Mouse (Mus musculus) neural tube, embryonic 10.5 days (tissue): ENCODE measurements around the gene Paxip1.

Experiments used
- DNase-seq: peaks from one replicate; pipeline ENCODE4 v3.0.0-alpha.2; 2017; ENCODE audit warnings: low spot score; ENCODE audit errors: extremely low spot score

Paxip1 gene

DNA sequence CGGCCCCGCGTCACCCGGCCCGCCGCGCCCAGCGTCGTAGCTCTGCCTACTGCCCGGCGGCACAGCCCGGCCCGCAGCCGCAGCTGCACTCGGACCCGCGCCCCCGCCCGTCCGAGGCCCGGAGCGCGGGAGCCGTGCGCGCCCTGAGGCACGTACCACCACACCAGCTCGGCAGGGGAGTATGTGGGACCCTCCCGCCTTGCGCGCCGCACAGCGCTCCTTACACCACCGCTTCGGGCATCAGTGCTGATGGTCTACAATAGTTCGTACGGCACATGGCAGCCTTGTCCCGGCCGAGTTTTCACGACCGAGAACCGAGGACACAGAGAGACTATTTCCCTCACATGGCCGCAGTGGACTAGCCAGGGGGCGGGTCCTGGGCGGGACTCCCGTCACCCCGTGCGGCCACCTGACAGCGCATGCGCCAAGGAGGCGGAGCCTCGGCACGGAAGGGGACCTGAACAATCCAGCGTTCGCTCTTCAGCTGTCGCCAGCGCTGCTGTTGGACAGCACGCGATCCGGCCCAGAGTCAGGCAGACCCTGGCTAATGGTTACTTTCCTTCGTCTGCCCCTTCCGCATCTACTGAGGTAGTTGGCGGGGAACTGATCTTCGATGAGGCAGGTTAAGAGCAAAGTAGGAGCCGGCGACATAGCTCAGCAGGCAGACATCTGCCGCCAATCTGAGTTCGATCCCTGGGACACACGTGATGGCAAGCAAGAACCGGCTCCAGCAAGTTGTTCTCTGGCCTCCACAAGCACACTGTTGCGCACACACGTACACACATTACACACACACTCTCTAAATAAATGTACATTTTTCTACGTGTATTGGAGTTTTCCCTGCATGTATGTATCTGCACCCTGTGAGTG, at the start of gene Paxip1:
Paxip1 (minus strand) TSS at position 389 of the 870 bp plus-strand sequence.
- peak; percentile 99 for DNase-seq

DNA sequence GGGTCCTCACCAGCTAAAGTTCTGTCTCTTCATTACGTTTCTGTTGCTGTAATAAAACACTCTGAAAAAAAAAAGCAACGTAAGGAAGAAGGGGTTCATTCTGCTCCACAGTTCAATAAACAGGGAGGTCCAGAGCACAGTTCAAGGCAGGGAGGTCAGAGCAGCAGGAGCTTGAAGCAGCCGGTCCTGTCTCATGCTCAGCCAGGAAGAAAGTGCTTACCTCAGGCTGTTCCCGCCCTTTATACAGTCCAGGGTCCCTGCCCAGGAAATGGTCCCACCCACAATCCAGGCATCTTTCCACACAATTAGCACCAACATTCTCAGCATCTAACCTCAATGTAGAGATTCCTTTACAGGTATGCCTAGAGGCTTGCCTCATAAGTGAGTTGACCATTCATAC, 46.6 kb upstream of the Paxip1 start:
- DNase-seq, result no peak

DNA sequence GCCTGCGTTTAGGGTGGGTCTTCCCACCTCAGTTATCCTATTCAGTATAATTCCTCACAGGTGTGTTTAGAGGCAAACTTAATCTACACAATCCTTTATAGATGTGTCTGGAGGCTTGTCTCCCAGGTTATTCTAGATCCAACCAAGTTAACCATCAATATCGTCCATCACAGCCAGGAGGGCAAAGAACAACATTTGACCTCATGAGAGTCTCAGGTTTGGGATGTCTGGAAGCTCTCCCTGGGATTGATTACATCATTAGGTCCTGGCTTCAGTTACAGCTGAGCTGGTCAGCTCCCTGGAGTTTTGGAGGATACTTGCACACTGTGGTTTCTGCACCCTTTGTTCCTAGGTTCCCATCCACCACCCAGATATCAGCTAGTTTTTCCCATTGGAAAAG, 43.6 kb upstream of the Paxip1 start:
- DNase-seq, result no peak

DNA sequence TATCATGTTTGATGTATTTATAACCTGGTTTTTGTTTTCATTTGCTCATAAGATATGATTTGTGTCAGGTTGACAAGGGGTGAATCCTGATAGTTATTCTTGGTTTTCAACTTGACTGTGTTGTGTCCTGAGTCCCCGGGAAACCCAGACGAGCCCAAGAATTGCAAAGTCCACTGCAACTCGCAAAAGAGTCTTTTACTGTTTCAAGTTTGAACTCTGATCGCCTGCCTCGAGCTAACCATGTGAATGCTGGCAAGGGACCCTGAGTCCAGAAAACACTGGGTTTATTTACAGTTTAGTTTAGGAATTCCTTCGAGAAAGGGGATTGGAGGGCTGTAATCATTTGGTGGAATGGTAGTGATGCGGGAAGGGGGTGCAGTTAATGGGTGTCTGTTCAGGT, 36.5 kb upstream of the Paxip1 start:
- no peak for DNase-seq

DNA sequence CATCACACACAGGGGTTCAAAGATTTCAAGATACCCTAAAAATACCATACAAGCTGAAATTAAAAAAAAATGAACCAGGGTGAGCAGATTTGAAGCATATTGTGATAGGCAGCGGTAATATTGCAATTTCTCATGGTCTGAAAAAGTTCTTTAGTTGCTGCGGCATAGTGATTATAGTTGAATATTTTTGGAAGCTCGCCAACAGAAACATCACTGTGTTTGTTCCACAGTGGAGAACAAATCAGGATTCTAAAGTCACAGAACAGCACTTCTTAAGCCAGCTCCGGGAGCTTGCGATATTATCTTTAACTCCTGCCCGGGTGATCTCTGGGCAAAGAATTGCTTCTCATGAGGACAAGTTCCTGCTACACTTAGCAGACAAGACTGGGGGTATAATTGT, 29.7 kb upstream of the Paxip1 start:
- no peak for DNase-seq

DNA sequence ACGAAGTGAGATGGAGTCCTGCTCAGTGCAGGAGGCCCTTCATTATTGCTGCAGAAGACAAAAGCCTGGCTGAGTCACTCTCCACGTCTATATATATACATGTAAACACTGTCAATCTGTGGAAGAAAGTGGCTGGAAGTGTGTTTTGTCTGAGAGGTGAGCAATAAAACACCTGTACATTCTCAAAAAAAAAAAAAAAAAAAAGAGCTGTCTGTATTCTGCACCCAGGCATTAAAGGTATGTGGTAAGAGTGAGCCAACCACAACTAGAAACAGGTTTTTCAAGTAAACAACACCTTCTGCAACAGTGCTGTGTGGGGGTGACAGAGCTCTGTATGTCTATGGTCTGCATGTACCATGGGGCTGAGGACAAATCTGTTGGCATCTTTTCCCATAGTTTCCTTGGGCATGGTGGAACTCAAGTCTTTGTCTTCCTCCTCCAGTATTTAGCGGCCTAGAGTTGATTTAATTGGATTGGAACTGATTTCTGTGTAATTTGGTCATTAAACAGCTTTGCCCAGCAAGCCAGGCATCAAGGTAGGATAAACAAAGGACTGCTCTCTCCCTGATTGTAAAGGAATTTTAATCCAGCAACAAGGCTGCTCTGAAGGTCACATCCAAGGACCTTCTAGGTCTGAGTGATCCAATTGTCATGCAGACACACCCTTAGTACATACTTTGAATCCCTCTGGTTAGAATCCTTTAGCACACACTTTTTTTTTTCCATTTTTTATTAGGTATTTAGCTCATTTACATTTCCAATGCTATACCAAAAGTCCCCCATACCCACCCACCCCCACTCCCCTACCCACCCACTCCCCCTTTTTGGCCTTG, 27.6 kb upstream of the Paxip1 start:
- no peak for DNase-seq

DNA sequence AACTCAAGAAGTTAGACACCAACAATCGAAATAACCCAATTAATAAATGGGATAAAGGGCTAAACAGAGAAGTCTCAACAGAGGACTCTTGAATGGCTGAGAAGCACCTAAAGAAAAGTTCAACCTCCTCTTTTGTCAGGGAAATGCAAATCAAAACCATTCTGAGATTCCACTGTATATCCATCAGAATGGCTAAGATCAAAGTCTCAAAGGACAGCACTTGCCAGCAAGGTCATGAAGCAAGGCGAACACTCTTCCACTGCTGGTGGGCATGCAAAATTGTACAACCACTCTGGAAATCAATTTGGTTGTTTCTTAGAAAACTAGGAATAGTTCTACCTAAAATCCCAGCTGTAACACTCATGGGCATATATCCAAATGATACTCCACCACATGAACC, 22.8 kb upstream of the Paxip1 start:
- DNase-seq, result no peak

DNA sequence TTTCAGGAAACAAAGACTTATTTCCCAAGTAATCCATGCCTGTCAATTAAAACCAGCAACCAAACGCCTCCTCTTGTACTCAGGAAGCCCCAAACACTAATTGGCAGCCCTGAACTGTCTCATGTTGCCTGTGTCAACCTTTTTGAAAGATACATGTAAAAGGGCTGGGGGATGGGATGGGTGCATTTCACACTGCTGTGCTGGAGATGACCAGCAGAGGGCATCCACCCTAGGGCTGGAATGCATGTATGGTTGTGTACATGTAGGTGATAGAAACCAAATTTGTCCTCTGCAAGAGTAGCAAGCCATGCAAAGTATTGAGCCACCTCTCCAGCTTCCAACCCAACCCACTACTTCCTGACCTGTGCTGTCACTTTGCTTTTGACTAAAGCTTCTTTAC, 2.4 kb upstream of the Paxip1 start:
- peak; percentile 68 for DNase-seq

DNA sequence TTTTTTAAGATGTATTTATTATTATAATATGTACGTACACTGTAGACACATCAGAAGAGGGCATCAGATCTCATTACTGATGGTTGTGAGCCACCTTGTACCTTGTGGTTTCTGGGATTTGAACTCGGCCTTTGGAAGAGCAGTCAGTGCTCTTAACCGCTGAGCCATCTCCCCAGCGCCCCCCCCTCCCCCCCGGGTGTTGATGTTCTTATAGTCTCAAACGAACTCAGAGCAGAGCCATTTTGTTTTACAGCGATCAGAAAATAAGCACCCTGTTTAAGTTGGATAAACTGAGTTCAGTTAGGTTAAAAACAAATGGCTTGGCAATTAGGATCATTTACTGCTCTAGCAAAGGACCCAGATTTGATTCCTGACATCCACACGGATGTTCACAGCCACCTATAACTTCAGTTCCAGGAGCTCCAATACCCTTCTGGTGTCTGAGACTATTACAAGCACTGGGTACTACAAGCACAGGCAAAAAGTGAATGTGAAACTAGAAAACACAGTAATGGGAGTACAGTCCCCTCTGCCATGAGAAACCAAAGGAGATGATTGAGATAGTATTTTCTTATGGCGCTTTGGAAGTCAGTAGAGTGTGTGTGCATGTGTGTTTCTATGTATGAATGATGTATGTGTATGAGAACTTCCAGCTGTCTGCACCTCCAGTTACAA, 1.2 kb upstream of the Paxip1 start:
- no peak for DNase-seq

DNA sequence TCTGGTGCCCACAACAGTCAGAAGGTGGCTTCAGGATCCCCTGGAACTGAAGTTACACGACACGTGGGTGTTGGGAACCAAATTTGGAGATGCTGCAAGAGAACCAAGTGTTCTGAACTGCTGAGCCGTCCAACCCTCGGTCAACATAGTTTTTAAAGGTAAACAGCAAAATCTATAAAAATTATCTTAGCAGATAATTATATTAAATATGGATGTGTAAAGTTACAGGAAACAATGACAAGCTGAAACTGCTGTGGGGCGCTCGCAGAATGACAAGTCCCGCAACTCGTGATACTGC, 631 bp upstream of the Paxip1 start:
- DNase-seq, result no peak

DNA sequence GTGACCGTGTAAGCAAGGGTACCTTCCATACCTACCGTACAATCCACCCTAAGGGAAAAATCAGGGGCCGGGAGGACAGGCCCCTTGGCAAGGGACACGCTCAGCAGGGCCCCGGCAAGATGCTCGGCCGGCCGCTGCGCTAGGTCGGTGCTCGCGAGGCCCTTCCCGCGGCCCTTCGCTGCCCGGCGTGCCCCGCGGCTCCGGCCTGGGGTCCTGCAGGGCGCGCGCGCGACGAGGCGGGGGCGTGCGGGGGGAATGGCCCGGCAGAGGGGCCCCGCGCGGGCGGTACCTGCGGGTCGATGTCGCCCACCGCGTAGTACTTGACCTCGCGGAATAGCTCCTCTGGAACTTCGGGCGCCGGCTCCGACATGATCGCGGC, 592 bp downstream of the Paxip1 start:
- peak; percentile 83 for DNase-seq

DNA sequence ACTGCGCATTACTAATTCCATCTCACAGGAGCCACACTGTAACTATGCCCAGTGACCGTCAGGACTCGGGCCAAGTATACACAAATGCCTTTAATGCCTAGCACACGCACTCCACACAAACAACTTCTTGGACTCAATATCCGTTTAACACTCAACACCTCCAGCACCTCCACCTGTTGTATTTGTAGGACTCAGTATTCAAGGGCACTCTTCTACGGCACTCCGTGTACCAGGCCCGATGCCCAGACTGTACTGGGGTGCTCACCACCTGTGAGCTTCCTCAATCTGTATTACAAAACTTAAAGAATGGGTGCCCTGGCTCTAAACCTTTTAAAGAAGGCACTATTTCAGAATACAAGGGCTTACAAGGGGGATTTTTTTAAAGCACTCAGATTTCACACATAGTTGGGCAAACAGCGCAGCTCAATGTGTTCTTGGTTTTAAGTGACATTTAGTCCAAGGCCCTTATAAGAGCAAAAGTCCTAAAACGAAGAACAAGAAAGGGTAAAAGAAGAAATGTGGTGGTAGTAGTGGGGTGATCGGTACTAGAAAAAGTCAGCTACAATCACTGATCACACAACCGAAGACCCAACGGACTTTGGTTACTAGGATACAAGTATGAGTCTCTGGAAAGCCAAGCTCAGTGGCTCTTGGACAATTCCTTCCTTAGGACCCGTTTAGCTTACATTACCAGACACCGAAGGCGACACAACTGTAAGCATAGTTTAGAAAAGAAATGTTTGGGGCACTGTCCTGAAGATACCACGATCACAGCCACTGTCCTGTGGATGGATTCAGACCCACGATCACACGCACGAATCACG, 1.2 kb downstream of the Paxip1 start:
- no peak for DNase-seq

DNA sequence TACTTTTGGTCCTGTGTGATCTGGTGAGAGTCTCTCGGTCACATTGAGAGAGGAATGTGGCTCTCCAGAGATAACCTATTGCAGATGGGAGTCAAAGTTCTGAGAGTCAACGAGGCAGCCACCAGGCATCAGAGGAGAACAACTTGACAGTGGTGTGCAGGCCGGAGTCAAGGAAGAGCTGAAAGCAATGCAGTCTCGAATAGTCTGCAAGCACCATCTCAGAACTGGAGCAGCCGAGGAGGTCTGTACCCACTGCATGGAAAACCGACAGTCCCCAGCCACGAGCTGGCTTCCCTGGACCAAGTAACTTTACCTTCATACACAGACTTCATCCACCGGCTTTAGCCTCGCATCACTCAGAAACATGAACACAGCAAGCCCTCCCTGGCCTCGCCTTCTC, 1.9 kb downstream of the Paxip1 start:
- DNase-seq, result no peak

DNA sequence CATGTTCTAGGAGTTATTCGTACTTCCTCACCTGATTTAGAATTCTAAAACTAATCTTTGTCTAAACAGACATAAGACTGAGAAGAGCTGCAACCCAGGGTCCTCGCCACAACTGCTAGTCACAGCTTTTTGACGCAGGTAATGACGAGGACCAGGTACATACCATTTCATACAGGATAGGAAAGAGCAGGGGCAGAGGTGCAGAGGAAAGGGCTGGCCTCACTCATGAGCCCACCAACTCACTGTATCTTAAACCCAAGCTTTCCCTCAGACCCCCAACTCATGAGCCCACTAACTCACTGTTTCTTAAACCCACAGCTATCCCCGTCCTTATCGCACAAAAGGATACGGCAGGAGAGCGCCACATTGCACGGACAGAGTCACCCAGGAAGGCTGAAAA, 8.1 kb downstream of the Paxip1 start:
- no peak for DNase-seq

DNA sequence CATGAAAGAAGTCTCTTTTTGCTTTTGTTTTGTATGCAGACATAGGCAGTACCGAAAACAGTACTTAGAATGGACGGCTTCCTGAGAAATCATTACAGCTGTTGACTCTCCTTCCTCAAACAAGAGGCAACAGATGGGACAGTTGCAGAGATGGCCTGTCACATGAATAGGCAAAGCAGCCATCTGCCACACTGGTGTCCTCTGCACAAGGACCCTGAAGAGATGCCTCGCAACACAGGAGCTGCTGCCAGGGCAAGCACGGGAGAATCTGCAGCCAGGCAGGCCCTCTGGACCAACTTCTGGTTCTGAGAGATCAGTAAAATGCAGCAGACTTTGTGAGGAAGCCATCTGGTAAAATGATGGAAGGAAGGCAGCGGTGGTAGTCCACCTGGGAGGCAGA, 23.5 kb downstream of the Paxip1 start:
- DNase-seq, result no peak

DNA sequence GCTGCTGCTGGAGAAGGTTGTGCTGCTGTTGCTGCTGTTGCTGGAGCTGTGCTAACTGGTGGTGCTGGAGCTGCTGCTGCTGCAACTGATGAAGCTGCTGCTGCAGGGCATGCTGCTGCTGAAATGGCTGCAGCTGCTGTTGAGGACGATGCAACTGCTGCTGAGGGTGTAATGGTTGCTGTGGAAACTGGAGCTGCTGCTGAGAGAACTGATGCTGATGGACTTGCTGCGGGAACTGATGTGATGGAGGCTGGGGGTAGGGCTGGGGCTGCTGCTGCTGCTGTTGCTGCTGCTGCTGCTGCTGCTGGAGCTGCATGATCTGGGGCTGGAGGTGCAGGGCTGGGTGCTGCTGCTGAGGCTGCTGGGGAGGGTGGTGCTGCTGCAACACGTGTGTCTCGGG, 25.7 kb downstream of the Paxip1 start:
- DNase-seq, result no peak

DNA sequence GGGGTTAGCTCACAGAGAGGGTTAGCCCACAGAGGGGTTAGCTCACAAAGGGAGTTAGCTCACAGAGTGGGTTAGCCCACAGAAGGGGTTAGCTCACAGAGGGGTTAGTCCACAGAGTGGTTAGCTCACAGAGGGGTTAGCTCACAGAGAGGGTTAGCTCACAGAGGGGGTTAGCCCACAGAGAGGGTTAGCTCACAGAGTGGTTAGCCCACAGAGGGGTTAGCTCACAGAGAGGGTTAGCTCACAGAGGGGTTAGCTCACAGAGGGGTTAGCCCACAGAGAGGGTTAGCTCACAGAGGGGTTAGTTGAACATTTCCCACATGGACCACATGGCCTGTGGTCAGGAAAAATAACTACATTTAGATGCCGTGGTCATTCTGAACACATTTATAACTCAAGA, 46.5 kb downstream of the Paxip1 start:
- DNase-seq, result no peak

DNA sequence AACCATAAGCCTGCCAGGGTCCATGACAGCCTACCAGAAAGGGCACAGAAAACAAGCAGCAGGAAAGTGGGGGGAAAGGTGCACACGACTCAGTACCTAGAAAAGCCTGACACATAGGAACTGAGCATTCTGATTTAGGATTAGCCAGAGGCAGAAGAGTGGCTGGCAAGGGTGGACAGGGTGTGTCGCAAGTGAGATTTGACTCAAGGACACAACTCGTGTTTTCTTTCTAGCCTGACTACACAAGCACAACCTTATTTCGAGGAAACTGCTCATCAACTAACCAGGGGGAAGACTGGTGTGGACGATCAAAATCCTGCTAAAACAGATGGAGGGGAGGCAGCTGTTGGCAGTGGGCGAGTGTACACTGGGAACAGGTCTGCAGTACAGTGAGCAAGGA, 52.3 kb downstream of the Paxip1 start:
- DNase-seq, result no peak

DNA sequence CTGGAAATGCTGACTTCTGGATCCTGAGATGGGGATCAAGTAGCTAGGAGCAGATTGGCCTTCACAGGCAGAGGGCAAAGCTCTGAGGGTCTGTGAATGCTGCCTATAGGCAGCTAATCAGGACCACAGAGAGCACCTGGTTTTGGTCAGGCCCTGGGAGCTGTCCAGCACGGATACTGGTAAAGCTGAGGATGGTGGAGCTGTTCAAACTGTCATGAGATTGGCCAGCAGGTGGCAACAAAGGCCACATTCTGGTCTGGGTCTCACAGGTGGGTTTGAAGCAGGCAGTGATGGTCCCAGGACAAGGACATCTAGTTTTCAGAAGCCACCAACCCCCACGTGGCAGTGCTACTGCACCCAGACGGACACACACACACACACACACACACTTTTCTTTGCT, 54.3 kb downstream of the Paxip1 start:
- peak; percentile 71 for DNase-seq

DNA sequence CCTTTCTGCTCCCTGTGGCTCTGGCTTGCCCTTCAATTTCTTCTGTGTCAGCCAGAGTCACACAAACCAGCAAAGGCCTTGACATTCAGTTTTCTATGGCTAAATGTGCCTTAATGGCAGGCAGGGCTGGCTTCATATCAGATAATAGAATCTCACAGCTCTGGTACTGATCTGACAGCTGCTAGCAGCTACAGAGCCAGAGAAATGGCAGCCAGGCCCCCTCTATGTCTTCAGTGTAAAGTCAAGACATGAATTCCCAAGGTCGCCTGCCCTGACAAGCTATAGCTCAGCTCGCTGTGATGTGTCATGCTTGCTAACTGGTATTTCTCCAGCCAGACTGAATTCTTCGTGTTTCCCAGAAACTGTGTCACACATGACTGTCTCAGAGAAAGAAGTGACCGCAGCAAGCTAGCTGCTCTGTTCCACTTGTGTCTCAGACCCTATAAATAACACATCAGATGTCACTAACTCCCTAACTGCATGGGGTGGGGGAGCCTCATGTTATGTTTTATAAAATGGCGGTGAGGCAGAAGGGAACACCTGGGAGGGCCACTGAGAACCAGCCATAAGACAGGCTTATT, 59.1 kb downstream of the Paxip1 start:
- DNase-seq, result no peak

DNA sequence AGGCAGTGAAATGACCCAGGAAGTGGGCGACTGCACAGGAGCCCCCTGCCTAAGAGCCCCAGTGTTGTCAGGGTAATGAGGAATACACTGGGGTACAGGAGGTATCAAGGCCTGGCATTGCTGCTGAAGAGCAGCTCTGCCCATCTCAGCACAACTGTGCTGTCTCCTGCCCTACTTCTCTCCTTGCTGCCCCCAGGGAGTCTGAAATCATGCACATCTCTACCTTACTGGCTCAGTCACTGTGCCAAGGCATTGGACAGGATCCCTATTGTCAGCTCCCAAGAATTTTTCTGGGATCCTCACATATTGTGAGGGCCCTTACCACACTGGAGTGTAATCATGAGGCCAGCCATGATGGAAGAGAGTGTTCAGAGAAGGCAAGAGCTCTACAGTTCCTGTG, 60.1 kb downstream of the Paxip1 start:
- DNase-seq, result no peak
